Mouse (Mus musculus): ENCODE measurements at regions not wholly inside any gene's neighbourhood (a gene's known extent, or its start where the extent isn't known, plus 50 kb on each side); places are given as distances from the start of the nearest gene placed in this dataset.

DNA sequence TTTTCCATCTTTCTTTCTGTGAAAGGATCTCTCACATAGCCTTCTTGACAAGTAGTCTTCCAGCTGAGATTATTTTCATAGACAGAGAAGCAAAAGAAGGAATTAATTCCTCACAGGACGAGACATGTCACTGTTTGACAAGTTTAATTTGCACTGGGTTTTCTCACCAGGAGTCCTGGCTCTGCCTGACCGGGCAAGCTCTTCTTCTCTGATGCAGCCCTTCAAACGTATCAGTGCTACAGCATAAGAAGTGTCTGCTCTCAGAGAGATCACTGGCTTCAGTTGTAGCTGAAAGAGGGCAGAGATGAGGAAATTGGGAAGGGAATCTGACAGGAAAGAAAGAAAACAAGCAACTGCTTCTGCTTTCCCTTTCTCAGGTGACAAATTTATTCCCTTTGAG is 201.8 kb upstream of the Slc39a10 start:
- DNase-seq (ENCODE audit: low read depth), result no peak

DNA sequence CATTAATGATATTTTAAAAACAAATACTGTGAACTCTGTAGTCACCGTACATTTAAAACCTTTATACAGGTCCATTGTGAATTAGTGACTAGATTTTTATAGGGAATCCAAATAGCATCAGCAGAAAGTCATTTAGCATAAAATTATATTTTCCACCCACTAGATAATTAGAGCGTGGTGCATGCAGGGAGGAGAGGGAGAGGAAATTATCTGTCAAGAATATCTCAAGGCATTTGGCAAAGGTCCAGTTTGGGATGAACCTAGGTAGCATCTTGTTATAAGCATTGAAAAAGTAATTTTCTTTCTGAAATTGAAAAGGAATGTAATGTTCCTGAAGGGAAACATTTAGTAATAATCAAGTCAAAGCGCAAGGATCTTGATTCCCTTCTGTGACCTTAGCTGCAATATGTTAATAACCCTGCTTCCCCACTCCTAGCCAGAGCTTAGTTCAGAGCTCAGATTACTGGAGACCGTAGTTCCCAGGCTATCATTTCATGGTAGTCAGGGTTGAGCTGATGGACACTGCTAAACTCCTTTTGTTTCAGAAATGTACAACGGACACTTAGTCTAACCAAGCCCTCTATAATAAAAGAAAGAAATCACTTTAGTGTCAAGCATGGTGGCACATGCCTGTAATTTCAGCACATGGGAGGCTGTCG is 200.8 kb upstream of the Slc39a10 start:
- no peak for DNase-seq (ENCODE audit: low read depth)

DNA sequence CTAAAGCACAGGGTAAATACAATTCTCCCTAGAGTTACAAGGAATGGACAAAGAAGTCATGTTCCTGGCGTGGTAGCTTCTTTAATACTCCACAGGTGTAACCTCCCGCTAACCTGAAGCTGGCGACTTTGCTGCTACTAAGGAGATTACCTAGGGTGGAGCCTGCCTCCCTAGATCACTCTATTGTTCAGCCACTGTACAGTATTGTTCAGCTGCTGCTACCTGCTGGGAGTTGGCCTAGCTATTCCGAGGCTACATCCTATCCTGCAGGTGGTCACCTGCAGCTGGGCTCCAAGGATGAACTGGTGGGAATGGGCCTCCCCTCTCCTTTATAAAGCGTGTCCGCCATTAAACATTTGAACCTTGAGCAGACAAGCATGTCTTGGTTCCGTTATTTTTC is 183.8 kb upstream of the Slc39a10 start:
- DNase-seq (ENCODE audit: low read depth), result no peak

DNA sequence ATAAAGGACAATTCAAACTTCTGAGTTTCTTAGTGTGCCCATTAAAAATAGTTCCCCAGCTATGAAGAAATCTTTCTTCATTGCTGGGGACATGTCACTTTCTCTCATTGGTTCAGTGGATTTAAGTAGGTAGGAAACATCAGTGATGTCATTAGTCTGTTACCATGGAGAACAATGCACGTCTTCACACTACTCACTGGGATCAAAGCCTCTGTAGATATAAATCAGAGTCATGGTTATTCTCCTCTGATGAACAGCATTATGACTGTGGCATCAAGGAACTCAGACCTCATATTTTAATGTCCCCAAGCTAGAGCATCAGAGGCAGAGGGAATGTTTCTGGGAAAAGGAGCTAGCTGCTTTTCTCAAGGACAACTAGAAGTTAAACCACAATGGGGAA is 165.5 kb upstream of the Slc39a10 start:
- DNase-seq (ENCODE audit: low read depth), result no peak

DNA sequence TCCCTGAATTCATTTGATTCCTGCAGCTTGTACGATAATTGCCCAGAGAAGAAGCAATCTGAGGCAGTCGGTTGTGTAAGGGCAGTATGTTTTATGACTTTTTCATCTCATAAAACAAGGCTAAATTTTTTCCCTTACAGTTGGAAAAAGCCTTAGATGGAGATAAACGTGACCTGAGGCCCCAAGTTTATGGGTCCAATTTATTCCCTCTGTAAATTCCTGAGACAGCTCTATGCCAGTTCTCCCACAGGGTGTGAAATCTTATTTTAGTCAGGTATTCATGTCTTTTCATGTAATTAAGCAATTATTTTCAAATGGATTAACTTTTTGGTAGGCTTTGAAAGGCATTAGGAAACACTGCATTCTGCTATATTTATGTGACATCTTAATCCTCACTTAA is 164.7 kb upstream of the Slc39a10 start:
- no peak for DNase-seq (ENCODE audit: low read depth)

DNA sequence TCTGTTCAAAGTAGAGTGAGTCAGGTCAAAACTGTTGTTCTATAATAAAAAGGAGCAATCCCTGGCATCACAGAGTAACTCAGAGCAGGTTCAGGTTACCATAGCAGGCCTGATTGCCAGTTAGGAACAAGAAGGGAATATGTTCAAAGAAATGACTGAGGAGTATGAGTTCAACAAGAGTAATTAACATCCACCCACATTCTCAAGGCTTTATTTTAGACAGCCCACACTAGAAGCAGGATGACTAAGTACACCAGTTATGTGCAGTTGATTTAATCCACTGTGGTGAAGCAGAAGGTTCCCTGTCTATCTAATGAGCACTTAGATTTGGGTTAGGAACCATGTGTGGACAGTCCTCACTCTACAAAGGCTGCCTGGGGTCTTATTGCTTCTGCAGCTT is 158.5 kb upstream of the Slc39a10 start:
- no peak for DNase-seq (ENCODE audit: low read depth)

DNA sequence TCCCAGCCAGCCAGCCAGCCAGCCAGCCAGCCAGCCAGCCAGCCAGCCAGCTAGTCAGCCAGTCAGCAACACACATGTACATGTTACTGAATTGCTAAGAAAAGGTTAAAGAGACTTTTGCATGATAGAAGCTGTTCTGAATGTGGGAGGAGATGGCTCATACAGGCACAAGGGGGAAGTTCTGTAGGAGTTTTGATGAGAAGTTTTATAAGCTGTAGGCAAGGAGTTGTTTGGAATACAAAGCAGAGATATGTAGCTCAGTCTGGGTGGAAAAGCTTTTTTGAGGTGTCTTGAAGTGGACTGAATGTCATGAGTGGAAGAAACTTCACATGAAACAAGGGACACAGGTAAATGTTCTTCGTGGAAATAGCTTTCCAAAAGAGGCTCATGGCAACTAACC is 157.8 kb upstream of the Slc39a10 start:
- no peak for DNase-seq (ENCODE audit: low read depth)

DNA sequence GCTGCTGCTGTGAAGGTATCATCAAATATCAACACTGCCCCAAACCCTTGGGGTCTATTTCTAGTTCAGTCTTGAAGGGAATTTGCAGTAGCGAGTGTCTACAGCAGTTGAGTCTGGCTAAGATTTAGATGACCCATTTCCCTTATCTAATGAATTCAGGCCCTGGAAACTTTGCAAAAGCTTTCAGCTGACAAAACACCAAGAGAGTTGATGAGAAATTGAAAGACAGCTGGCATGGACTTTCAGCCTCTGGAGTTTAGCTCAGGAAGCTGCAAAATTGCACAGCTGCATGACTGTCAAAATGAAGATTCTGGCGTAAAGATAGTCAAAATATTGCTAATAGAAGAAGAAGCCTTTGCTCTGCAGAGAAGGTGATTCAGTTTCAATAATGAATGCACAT is 144.9 kb upstream of the Slc39a10 start:
- no peak for DNase-seq (ENCODE audit: low read depth)

DNA sequence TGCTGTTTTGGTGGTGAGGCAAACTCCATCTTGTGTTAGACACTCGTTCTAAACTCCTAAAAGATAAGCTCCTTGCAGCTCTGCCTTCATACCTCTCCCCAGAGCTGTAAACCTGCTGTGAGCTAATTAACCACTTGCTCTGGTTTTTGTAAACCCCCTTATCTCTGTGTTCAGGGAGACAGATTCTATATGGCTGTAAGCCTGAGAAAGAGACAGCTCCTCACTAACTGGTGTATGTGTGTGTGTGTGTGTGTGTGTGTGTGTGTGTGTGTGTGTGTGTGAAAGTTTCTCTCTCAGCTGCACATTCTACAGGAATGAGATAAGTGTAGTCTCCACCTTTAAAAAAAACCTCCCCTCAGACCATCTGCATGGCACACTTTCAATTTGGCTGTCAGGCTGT is 126.7 kb upstream of the Slc39a10 start:
- no peak for DNase-seq (ENCODE audit: low read depth)

DNA sequence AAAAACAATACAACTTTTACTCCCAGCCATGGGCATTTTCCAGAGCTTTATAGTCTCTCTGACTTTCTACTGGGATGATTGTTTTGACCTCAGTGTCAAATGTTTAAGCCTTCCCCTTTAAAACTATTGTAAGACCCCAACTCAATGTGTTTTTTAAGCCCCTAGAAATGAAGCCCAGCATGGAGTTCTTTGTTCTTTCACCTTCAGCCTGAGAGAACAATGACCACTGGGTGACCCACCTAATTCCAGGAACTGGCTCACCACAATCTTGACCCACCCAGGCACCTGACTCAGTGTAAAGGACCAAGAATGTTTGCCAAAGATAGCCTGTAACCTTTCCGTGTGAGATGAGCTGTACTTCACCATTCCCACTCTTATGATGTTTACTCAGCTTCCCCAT is 121.9 kb upstream of the Slc39a10 start:
- DNase-seq (ENCODE audit: low read depth), result no peak

DNA sequence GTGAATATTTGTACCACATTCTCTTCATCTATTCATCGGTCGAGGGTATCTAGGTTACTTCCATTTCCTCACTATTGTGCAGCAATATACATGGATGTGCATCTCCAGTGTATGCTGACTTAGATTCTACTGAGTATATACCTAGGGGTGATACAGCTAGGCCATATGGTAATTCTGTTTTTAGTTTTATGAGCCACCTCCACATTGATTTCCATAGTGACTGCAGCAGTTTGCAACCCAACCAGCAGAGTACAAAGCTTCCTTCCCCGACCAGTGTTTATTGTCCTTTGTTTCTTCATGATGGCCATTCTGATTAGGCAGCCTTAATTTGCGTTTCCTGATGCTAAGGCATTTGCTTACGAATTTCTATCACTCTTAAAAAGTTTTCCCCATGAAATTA is 111.1 kb upstream of the Slc39a10 start:
- no peak for DNase-seq (ENCODE audit: low read depth)

DNA sequence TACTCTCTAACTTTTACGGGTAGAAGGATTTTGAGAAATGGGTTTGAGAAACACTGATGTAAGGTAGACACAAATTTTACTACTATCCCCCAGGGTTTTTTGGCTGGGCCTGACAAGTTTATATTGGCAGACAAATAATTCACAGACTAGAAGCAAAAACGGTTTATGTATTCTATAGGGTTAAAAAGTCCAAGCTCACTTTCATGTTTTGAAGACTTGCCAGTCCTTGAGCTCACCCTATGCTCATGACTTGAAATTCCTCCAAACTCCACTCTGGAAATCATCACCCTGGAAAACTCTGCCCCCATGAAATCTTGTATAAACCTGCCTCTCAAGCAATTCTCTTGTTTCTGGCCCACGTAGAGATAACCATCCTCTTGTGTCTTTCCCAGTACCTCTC is 106.7 kb upstream of the Slc39a10 start:
- no peak for DNase-seq (ENCODE audit: low read depth)

DNA sequence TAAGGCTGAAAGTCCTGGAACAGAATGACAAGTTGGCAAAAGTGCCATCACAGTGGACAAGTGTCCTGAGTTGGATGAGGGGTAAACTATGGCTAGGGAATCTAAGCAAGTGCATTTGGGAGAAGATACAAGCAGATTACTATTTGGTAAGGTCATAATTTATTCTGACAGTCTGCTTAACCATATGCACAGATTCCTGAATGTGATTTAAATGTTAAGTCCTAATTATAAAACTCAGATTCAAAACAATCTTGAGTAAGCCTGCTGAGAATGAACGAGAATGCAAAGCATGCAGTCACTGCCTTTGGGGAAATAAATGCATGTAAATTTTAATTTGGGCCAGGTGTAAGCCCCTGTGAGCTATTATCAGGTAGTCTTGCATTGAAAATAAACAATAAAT is 93.3 kb upstream of the Slc39a10 start:
- DNase-seq (ENCODE audit: low read depth), result no peak

DNA sequence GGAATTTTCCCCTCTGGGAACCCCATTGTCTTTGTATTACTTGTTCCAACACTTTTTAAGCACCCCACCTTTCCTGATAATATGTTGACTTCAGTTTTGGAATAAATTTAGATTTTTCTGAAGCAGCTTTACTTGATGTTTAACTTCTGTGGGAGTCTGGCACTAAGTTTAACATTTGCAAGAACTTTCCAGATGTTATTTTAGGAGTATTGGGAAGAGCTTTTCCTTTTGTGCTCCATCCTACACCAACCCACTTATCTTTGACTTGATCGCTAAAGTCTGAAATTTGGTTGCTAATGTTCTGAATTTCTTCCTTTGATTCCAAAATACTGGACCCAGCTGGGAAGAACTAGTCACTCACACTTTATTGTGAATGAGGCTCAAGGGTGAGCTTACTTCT is 90.4 kb upstream of the Slc39a10 start:
- no peak for DNase-seq (ENCODE audit: low read depth)

DNA sequence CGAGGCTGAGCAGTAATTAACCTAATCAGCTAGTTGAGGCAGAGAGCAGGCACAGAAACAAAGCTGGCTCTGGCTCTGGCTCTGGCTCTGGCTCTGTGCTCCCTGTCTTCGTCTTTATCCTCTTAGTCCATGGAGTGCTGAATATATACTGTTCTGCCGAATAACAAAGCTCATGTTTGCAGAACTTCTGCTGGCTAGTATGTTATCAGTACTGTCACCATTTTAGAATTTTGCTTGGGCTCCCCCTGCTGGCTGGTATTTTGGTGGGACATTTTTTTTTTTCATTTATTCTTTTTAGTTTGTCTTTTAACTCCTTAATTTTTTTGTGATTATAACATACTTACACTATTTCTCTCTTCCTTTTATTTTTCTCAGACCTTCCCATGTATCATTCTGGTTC is 77.8 kb upstream of the Slc39a10 start:
- DNase-seq (ENCODE audit: low read depth), result peak; percentile 33

DNA sequence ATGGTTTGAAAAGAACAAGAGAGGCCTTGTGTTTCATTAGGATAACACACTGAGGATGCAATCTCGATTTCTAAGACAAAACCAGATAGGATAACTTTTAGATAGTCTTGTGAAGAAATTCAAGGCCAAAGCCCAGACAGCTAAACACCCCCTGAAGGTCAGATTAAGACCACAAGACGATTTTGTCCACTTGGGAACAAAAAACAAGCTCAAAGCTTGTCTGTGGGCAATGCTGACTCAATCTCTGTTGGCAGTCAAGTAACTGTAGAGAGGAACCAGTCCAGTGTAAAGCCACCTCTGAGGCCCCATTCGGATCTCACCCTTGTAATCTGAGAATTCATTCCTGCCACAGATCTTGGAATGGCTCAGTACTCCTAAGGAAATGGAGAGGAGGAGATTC is 75.7 kb upstream of the Slc39a10 start:
- DNase-seq (ENCODE audit: low read depth), result no peak

DNA sequence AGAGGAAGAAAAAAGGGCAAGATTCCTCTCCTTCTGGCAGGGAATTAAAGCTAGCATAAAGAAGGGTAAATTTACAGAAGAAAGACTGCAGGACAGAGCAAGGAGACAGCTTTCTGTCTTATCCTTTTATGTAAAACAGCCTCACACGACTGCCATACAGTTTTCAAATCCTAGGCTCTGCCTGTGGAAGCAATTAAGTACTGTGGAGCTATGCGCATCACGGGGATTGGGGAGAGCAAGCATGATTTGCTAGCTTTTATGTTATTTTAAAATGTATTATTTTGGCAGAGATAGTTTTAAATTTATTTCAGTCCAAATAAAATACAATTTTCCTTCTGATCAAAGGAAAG is 74.2 kb upstream of the Slc39a10 start:
- no peak for DNase-seq (ENCODE audit: low read depth)

DNA sequence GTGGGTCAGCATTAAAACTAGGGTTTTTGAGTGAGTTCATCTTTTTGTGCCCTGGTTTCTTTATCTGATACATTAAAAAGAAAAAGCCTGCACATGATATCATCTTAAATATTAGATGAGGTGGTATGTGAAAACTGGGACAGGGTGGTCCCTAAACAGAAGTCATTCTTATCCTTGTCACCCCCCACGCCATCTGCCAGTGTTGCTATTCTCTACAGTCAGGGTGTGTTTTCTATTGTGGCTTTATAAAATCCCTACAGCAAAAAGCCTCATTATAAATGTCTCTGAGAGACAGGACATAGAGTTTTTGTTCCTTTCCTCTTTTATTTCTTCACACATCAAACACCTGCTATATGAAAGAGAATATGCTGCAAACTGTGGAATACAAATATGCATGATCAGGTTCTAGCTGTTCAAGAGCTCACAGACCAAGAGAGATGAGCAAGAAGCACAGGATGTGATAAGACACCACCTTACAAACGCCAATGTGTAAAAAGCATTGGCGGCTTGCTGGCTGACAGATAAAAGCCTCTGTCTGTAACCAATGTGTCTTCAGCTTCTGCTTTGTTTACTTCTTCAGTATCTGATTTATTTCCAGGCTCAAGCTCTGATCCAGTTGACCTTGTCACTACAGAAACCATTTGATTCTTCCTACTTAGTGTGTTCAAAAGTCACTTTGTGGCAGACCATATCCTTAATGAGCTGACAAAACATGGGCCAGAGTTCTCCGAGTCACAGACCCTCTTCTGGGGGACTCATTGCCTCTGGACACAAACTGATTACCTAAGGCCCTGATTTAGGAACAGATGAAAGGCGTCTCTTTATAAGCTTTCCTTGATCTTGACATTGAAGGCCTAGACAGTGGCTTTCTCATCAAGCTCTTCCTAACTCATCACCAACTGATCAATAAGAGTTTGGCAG is 73.6 kb upstream of the Slc39a10 start:
- DNase-seq (ENCODE audit: low read depth), result no peak

DNA sequence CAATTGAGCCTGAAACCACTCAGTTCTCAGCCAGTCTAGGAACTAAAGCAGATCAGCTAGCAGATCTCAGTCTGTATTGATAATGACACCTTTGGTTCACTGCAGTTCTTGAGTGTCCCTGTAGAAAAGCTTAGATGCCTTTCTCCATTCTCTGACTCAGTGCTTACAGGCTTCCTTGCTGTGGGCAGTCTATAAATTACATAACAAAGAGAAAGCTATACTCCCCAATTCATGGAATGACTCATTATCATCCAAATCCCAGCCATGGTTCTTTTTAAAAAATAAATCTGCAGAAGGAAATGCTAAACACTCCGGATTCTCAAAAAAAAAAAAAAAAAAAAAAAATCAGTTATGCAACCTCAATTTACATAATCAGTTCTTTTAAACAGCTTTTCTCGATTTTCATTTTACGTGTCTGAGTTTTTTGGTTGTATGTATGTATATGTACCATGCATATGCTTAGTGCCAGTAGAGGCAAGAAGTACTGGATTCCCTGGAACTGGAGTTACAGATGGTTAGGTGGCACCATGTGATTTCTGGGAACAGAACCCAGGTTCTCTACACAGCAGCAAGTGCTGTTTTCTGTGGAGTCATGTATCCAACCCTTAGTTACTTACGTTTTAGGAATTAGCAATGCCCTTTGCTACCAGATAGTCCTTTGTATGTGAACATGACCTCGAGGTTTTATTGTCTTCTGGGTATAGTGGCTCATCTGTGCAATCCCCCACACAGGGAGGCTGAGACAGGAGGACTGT is 71.5 kb upstream of the Slc39a10 start:
- no peak for DNase-seq (ENCODE audit: low read depth)
